Mouse (Mus musculus) adrenal gland, adult 8-10 months (tissue): ENCODE measurements at regions not wholly inside any gene's neighbourhood (a gene's known extent, or its start where the extent isn't known, plus 50 kb on each side); places are given as distances from the start of the nearest gene placed in this dataset.

Experiments used
- DNase-seq: peaks from one replicate; pipeline ENCODE4 v3.0.0; 2022

DNA sequence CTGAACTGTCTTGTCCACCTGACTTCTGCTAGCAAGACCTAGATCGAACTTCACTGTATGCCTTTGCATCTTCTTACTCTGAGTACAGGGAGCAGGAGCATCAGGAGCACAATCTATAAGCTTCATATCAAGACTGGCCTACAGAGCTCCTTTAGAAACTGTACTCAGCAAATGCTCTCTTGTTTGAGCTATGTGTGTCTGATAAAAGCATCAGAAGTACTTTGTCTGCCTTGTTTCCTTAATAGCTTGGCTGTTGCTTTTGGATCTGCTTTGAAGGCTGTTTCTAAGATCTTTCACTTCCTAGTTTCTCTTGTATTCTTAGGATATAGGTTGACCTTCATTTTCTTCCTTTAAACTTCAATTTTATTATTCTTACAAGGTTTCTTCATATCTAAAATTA lies 175.3 kb upstream of the Cypt12 start:
- DNase-seq, result no peak

GRCm38 (mm10) chr3:17779152-17779551 lies 169.1 kb upstream of the Cypt12 start:
- no peak for DNase-seq

GRCm38 (mm10) chr3:17784076-17784475 lies 164.1 kb upstream of the Cypt12 start:
- DNase-seq, result no peak

- no peak for DNase-seq
These were observed 163.6 kb upstream of the Cypt12 start for GRCm38 (mm10) chr3:17784587-17784986.

DNA sequence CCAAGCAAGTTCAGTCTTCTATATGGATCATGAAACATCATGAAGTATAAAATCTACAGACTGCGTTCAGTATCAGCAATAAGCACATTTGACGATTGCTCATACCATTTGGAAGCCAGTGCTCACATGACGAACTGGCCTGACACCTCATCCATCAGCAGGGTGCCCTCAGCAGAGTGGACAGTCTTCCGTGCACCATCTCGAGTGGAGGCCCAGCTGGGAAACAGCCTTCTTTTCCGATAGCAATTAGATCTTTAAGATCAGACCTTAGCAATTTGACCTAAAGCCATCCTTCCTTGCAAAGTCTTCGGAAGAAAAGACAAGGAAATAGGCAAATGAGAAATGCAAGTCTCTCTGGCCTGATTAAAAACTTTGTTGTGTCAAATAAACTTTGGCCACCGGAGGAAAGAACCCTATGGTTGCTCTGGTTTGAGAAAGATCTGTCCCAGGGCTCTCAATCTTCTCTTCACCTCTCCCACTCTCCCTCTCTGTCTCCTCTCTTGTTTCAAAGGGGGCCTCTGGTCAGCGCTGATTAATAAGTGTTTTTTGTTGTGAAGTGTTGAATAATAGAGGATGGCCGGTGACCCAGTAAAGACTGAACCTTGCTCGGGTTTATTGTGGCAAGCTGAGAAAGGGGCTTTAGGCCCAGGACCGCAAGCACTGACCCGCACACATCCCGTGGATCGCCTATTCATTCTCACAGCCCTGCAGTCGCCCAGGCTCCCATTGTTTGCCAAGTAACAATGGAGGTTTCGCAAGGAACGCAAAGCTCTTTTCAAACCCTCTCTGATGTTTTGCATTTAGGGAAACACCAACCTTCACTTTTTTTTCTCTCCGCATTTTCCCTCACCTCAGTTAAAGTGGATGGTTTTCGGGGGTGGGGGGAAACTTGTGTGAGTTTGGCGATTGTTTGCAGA lies 162.8 kb upstream of the Cypt12 start:
- no peak for DNase-seq

- DNase-seq, result no peak
These were observed 162.0 kb upstream of the Cypt12 start for GRCm38 (mm10) chr3:17786023-17786720.

DNA sequence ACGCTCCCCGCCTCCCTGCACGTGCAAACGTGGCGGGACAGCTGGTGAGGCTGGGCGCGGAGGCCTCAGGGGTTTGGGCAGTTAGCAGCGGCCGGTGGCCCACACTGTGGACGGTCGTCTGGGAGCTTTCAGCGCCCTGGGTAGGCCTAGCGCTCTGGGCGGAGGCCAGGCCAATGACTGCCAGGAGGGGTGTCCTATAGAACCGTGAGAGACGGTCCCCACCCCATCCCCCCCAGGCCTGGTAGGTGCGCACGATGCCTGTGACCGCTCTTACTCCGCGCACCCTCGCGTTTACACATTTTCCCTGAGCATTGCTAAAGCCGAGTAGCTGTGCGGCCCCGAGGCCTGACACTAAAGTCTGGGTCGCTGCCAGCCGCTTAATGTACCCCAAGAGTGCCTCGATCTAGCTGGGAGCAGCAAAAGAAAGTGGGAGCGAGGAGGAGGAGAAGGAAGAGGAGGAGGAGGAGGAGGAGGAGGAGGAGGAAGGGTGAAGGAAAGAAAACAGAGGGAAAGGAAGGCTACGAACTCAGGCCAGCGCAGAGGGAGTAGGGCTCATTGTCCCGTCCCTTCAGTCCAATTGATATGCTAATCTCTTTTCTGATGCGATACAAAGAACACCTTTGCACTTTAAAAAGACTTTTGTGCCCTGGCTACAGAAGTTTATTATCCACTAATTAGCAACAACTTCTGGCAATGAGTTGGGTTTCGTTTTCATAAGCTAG lies 161.3 kb upstream of the Cypt12 start:
- no peak for DNase-seq

GRCm38 (mm10) chr3:17787443-17788333 lies 160.5 kb upstream of the Cypt12 start:
- no peak for DNase-seq

DNA sequence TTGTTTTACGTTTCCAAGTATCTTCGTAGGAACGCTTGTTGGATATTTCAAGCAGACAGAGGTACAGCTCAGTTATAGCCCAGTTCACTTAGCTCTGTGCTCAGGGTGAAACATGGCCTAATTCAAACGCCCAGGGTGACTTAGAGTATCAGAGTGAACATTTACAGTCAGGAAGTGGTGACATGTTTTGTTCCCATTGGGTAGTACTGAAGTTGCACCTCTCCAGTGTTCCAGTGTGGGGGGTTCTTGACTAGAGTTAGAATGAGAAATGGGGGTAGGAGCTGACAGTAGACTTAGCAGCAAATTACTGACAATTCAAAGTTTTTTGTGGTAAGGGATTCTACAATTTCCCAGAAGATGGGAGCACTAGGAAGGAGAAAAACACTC lies 159.9 kb upstream of the Cypt12 start:
- no peak for DNase-seq

GRCm38 (mm10) chr3:17788778-17789299 lies 159.4 kb upstream of the Cypt12 start:
- DNase-seq, result no peak

DNA sequence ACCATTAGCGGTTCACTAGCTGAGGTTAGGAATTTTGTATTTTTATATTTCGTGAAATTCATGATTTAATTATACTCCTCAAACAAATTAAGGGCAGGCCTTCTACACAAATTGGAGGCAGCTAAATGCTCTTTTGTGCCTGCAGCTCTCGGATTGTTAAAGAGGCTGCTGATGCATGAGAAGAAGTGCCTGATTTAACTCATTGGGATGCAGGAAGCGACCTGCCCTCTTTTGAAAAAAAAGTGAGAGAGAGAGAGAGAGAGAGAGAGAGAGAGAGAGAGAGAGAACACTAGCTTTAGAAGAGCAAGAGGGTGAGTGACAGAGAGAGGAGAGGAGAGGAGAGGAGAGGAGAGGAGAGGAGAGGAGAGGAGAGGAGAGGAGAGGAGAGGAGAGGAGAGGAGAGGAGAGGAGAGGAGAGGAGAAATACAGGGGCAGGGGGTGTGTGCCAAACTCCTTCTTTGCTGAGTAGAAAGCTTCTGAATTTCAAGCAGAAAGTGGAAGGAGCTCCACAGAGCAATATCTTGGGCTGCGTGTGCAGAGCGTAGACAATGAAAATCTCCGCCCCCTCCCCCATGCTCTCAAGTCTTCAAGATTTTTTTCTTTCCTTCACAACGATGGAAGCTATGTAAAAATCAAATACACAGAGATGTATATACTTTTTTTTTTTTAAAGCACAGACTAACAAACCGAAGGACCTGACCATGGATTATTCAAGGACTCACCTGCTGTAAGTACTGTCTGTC lies 158.6 kb upstream of the Cypt12 start:
- no peak for DNase-seq

- DNase-seq, result no peak
These were observed 157.9 kb upstream of the Cypt12 start for GRCm38 (mm10) chr3:17790331-17790730.

DNA sequence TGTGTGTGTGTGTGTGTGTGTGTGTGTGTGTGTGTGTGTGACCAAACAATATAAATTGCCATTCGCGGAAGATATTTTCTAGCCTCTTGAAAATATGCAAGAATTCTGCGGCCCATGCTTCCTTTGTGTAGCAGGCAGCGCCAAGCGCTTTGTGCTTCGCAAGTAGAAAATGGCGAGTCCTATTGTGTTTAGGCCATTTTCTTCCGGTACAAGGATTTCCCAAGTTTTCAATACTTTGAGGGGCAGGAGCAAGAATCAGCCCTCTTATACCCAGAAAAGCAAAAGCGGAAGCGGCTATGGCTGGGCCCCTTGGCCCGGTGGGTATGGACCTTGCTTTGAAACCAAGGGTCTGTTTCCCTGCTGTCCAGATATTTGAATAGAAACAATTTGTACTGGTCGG lies 157.4 kb upstream of the Cypt12 start:
- DNase-seq, result no peak

DNA sequence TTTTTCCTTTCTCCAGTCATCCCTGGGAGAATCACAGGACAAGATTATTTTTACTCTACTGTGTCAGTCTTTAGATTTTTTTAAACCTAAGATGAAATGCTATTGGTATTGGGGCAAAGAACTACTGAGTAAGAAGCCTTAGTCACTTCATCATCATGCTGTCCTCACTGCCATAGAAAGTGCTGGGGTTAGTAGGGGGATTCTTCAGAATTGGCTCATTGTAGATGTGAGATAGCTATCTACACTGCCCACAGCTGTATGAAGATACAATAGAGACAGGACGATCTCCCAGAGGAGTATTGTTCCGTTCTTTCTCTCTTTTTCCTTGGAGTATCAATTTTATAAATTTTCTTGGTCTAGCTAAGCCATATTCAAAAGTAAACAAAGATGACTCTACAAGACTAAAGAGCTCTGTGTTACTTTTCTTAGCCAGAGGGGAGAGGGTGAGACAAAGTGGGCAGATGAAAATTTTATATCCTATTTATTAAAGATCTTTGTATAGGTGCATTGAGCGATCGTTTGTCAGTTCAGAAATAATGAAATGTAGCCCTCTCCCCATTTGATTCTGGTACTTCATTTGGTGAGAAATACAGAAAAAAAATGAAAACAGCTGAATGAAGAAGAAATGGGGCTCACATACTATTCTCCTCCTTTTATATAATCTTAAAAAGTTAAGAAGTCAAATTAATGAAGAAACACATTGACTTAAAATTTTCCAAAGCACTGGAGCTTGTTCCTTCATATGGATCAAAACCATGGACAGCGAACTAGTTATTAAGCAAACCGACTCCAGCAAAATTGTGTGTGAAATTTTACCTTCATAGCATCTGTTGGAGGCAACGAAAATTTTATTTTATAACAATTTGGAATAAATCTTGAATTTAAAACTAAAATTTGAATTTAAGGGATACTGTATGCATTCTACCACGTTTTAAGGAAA lies 156.6 kb upstream of the Cypt12 start:
- no peak for DNase-seq

- no peak for DNase-seq
These were observed 155.6 kb upstream of the Cypt12 start for GRCm38 (mm10) chr3:17792537-17793039.

DNA sequence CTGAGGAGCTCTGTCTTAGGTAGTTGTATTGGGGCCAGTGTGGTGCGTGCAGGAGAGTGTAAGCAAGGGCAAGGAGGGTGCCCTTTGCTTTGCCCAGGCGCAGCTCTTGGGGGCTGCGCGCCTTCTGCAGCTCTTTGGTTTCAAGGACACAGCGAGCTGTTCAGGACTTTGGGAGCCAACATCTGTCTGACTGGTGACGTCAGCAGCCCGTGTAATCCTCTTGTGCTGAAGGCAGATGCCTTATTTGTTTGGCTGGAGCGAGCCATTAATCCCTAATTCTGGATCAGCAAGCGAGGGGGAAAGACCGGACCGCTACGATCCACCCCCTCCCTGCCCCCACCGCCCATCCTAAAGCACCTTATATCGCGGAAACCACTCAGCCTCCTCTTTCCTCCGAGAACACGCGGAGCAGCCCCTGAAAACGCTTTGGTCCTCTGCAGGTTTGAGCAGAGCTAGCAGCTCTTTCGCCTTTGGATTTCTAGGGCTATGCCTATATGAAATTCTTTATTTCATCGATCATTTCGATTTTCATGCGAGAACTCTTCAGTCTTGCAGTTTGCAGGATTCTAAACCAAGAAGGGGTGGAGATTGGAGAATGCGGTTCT lies 154.5 kb upstream of the Cypt12 start:
- DNase-seq, result no peak

DNA sequence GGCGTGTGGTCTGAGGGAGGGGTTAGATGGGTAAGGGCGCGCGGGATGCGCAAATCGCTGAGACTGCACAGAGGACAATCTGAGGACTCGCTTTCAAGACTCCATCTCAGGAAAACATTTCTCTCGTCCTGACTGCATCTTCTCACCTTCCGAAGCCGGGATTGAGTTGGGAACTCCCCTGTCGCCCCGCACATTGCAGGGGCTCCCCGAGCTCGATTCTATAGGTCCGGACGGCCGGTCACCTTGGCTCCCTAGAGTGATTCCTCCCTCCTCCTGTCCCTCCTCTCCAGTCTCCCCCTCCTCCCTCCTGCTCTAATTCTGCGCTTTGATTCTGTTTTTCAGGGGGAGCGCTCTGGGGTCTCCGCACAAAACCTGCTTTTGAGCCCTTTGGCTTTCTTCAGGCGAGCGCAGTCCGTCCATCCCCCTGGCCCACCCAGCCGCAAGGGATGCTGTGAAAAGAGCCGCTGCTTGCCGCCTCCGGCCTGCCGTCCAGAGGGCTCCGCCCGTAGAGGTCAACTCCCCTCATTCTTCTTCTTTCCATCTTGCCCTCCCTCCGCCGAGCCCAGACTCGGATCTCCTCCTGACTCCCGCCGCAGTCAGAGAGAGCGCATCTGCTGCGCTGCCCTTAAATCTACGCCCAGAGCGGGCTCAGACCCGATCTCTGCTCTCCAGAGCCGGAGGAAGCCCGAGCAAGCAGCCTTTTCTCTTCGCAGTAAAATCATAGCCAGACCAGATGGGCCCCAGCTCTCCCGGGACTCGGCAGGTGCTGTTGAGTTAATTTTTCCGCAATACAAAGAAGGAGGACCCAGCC lies 153.8 kb upstream of the Cypt12 start:
- no peak for DNase-seq
